Mouse (Mus musculus) embryonic fibroblast, embryonic 13.5 days (primary cell): ENCODE data around the gene Gpsm3. TPM values are rescaled to one million over a fixed set of nuclear protein-coding genes. Genes with fewer than 3 reads are reported as not detected.
"Not testable (repeated sequence)": the region's sequence is repeated elsewhere in the genome, so short reads cannot be mapped to it uniquely, and the experiment has no call there.

Experiments used
- H3K27ac ChIP-seq: 2 replicates; pipeline ENCODE4 v1.5.1; 2012; ENCODE audit warnings: low read length, control low read depth, inconsistent platforms; ENCODE audit not compliant: insufficient read depth
- H3K4me1 ChIP-seq: 2 replicates; pipeline ENCODE4 v1.6.1; 2011; ENCODE audit warnings: low read length; ENCODE audit not compliant: control insufficient read depth, insufficient read depth
- H3K4me3 ChIP-seq: 2 replicates; pipeline ENCODE4 v1.5.1; 2011; ENCODE audit warnings: mild to moderate bottlenecking, control low read depth, low read length; ENCODE audit not compliant: insufficient read depth
- CTCF ChIP-seq: IDR thresholded peaks from 2 replicates; pipeline ENCODE4 v1.5.1; 2011; ENCODE audit warnings: mild to moderate bottlenecking, control low read depth, low read length, moderate library complexity, borderline replicate concordance; ENCODE audit not compliant: insufficient read depth
- POLR2A ChIP-seq: IDR thresholded peaks from 2 replicates; pipeline ENCODE4 v1.6.1; 2011; ENCODE audit warnings: low read depth, mild to moderate bottlenecking, control low read depth, low read length, moderate library complexity
- polyA plus RNA-seq: library from polyadenylated mRNA; stranded (reverse); fragments of >200 nt; gene quantifications from 2 replicates; pipeline ENCODE4 v1.2.4, GENCODE M21; 2011; ENCODE audit warnings: low read depth; ENCODE audit not compliant: missing spikeins, insufficient read length

The Gpsm3 gene
- 0.99 and 1.0 TPM in 2 replicates for polyA plus RNA-seq

DNA sequence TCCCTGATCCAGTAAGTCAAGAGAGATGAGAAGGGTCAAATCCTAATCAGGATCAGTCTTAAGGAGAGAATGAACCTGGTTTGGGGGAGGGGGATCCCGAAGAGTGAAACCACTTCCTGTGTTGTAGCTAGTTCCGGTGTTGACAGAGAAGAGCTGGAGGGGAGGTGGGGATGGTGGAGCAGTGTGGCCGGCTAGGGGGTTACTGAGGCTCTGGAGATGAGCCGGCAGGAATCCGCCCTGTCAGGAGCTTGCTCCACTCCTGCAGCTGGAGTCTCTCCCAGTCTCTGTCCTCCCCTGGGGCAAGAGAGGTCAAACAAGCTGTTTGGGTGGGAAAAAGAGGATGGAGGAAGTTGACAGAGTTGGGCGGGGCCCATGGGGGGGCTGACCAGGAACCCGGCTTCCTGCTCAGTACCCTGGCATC lies at the start of gene Gpsm3:
Gene Gpsm3 (plus strand): TSS at position 126 of the 421 bp plus-strand sequence.
- TF ChIP-seq POLR2A (no peak), CTCF (no peak)
- H3K4me1 ChIP-seq = peaks cover 3% of the 10 kb centered on the region; the same call in 1 of the 2 replicates
- H3K27ac ChIP-seq = no peak within 1 kb of the TSS
- H3K4me3 ChIP-seq = no peak within 1 kb of the TSS

DNA sequence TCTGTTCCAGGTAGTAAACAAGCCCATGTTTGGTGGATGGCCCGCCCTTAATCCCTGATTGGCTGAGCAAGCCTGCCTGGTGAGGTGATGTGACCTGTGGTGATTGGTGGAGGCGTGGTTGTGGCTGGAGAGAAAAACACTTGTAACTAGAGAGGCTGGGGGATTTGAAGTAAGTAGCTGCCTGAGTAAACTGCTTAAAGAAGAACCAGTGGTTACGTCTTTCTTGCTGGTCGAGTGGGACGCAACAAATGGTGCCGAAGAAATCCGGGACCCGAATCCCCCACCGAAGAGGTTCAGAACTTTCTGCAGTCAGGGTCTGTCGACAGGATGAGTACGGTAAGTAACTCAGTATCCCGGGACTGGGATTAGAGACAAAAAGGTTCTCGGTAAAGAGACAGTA lies 46.0 kb upstream of the Gpsm3 start:
- not testable (repeated sequence) for H3K4me1 ChIP-seq, H3K27ac ChIP-seq, H3K4me3 ChIP-seq

DNA sequence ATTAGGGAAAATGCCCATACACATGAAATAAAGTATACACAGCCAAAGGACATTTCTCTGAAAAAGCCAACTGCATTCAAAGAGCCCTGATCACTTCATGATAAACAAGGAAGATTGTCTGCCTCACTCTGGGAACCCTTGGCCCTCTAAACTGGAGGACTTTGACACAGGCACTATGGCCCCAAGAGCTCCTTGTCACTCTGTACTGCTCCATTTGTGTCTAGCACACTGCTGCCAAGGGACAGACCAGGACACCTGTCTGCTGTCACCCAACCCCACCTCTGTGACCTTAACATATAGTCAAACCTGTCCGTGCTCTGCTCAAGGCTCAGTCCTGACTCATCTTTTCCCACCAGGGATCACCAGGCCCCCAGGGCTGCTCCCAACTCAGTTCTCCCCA lies 42.8 kb upstream of the Gpsm3 start:
- H3K27ac ChIP-seq = no peak overlapping the region
- TF ChIP-seq POLR2A (no peak), CTCF (no peak)
- no peaks in the 10 kb centered on the region for H3K4me1 ChIP-seq
- H3K4me3 ChIP-seq = no peak overlapping the region

DNA sequence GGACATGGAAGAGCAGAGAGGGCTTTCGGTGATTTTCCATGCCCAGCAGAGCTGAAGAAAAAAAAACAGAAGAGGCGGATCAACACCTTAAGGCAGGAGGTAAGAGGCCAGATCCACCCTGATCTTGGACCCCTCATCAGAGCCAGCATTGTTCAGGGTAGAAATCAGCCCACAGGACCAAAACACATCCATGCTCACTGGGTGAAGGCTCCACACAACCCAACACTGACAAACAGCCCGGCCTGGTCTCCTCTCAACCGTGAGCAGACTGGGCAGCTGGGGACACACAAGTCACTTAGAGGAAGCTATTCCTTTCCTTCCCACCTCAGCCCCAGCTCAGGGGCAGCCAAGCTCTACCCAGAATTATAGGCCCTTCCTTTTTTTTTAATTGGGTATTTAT lies 42.0 kb upstream of the Gpsm3 start:
- Histone ChIP-seq H3K4me3 (no peak overlapping the region), H3K27ac (no peak overlapping the region), H3K4me1 (no peaks in the 10 kb centered on the region)
- TF ChIP-seq CTCF = no peak
- TF ChIP-seq POLR2A = no peak

DNA sequence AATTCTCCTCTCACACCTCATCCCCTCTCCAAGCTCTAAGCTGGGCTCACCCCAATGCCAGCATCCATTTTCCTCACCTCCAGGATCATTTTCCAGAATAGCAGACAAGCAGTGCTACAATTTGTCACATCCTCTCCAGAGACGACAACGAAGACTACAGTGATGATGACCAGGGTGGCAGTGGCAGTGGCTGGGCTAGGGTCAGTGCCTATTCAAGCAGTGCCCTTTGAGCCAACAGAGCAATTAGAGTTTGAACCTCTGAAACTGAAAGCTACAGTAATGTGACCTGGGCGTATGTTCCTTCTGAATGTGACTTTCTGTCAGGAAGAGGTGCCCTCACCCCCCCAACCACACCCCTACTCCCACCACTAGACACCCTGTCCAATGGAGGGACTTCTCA lies 40.5 kb upstream of the Gpsm3 start:
- H3K4me3 ChIP-seq = no peak overlapping the region
- H3K4me1 ChIP-seq = no peaks in the 10 kb centered on the region
- TF ChIP-seq POLR2A = no peak
- no peak for TF ChIP-seq CTCF
- H3K27ac ChIP-seq = no peak overlapping the region

DNA sequence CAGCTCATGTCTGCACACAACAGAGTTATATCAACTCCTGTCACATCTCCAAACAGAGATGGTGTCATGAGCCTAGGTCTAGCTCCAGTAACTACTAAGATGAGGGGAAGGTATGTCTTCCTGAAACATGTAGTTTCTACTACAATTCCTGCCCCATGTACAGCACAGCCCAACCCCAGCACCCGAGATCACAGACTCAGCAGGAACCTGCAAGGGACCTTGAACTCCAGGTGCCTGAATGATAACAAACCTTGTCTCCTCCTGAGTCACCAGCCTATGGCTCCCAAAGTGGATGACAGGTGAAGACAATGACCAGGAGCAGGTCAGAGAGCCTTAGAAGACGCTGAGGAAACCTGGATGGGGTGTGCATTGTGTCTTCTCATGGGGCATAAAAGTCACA lies 39.8 kb upstream of the Gpsm3 start:
- no peak for TF ChIP-seq CTCF
- no peak for TF ChIP-seq POLR2A
- Histone ChIP-seq H3K4me1 (no peaks in the 10 kb centered on the region), H3K27ac (no peak overlapping the region), H3K4me3 (no peak overlapping the region)

DNA sequence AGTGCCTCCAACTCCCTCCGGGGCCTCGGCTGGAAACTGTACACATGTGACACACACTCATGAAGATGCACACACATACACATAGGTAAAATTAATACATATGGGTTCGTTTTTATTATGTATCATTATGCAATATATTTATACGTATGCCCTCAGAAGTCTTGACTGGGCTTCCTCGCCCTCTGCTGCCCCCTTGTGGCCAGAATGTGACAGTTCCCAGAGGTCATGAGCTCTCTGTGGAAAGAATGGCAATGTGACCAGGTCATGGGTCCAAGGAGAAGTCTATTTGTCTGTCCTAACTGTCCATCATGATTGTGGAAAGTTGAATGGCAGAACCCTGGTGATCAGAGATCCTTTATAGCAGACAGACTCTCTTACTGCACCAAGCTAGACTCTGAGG lies 34.1 kb upstream of the Gpsm3 start:
- Histone ChIP-seq H3K27ac (no peak overlapping the region), H3K4me3 (no peak overlapping the region), H3K4me1 (no peaks in the 10 kb centered on the region)
- TF ChIP-seq POLR2A = no peak
- peak; percentile 73; the same call in 1 of the 2 replicates for TF ChIP-seq CTCF

DNA sequence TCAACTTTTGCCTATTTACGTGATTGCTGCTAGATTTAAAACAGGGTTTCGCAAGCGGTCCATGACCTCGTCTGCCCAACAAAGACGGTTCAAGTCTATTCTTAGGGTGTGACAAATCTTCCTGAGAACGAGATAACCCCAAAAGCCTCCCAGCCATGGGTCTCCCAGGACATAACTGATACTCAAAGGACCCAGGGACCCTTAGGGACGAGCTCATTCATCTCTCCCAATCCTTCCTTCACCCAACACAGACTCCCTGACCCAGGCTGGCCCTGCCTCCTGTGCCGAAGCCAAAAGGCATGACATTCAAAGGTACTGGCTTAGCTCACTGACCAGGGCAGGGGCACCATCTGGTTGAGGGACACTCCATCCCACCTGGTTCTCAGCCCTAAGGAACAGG lies 33.2 kb upstream of the Gpsm3 start:
- Histone ChIP-seq H3K4me3 (no peak overlapping the region), H3K27ac (no peak overlapping the region), H3K4me1 (no peaks in the 10 kb centered on the region)
- TF ChIP-seq POLR2A (no peak), CTCF (no peak)

DNA sequence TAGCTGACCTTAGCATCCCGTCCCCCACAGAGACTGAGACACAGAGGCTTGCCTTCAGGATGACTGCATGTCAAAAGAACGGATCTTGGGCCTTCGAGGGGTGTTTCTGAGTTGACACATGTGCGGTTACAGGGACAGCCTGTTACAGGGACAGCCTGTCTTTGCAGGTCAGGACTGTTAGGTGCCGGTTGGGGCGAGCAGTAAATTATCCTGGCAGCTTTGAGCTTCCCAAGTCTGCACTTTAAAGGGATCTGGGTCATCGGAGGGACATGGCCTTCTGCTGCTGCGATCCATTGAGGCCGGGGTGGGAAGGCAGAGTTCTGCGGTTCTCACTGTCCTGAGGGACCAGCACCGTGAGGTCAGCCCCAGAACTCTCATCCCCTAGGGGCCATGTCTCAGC lies 32.2 kb upstream of the Gpsm3 start:
- Histone ChIP-seq H3K4me3 (no peak overlapping the region), H3K27ac (no peak overlapping the region), H3K4me1 (no peaks in the 10 kb centered on the region)
- TF ChIP-seq POLR2A = no peak
- TF ChIP-seq CTCF = no peak

DNA sequence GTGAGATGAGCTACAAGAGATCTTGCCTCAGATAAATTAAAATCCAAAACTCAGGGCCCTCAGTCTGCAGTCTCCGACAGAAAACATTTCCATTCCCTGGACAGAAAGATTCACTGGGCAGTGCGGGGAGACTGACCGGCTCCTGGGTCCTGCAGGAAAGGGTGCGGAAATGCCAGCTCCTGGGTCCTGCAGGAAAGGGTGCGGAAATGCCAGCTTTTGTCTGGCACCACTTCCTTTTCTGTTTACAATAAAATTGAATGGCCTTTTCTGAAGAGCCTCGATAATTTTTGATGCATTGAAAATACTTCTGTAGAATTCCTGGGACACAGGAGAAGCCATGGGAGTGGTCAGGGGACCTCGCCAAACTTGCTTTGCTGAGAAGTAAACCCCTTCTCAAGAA lies 30.5 kb upstream of the Gpsm3 start:
- Histone ChIP-seq H3K4me3 (no peak overlapping the region), H3K4me1 (0 out of 2 replicates have a peak, but pooled peaks cover under 1% of the 10 kb centered on the region), H3K27ac (no peak overlapping the region)
- TF ChIP-seq CTCF = no peak
- TF ChIP-seq POLR2A = no peak

DNA sequence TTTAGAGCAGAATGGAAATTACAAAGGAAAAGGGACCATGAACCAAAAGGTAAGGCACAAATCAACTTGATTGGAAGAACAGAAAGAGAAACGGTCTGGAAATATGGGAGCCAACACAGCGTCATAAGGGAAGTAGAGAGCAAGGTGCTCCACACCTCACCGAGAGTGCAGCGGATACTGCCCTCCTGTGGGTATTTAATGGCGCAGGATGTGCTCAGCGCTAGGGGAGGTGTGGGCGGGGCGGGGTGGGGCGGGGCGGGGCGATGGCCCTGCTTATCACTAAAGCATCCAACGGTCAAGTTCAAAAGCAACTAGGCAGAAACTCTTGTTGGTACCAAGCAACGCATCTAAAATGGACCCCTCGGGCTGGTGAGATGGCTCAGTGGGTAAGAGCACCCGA lies 29.7 kb upstream of the Gpsm3 start:
- TF ChIP-seq CTCF (no peak), POLR2A (no peak)
- H3K4me3 ChIP-seq = no peak overlapping the region
- H3K27ac ChIP-seq = no peak overlapping the region
- H3K4me1 ChIP-seq = peaks cover 4% of the 10 kb centered on the region; the same call in 1 of the 2 replicates

DNA sequence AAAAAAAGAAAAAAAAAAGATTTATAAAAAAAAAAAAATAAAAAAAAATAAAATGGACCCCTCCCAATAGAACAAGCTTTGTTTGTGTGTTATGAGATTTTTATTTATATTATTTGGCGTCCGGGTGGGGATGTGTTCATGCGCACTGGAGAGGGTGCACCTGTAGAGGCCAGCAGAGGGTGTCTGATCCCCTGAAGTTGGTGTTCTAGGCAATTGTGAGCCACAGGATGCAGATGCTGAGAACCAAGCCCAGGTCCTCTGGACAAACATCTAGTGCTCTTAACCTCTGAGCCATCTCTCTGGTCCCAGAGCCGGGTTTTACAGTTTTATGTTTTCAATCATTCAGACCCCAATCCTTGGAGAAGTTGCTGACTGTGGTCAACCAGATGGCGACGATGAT lies 29.2 kb upstream of the Gpsm3 start:
- no peak overlapping the region for H3K4me3 ChIP-seq
- H3K27ac ChIP-seq = no peak overlapping the region
- H3K4me1 ChIP-seq = peaks cover 4% of the 10 kb centered on the region; the same call in 1 of the 2 replicates
- TF ChIP-seq CTCF (no peak), POLR2A (no peak)
